Mouse (Mus musculus): ENCODE measurements around the gene Ammecr1.

The Ammecr1 gene

DNA sequence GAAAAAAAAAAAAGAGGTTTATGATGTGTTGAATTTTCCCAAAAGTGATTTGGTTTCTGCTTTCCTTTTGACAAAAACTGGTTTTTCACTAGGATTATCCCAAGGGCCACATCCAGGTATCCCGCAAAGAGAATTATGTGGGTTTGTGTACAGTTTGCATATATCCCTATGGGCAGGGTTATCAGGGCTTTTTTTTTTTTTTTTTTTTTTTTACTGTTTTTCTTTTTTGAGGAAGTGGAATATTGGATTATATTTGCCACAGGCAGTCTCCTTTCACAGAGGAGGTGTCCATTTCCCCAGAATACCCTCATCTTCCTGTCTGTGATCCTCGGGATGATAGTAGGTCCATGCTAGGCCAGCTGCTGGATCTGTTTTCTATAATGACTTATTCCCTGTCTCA, 137.3 kb downstream of the Ammecr1 start:
- DNase-seq (ENCODE audit: low read depth, low spot score) = no peak

DNA sequence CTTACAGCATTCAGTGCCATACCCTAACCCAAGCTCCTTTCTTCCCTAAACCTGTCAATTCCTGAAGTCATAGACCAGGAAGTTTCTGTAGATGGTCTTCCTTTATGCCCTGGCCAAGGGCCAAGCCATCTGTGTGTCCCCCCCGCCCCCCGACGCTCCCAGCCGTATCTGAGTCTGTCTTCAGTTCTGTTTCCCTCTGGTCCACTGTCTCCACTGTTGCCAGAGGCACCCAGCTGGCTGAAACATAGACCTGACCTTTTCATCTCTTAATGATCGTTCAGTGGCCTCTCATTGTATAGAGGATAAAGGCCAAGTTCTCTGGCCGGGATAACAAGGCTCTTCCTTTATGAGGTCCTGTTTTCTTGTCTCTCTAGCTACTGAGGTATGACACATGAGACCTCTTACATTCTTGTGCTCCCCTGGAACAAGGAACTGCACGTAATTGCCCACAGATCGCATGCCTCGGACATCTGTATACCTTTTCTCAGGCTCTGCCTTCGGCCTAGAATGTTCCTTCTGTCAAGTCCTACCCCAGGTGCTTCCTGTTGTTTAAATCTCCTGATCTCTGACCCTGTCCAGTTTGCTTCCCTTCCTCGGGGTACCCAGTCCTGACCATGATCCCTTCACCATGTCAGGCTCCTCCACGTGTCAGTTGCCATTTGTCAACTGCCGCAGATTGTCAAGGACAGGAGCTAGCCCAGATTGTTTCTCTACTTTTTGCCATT, 138.2 kb downstream of the Ammecr1 start:
- DNase-seq (ENCODE audit: low read depth, low spot score) = no peak

DNA sequence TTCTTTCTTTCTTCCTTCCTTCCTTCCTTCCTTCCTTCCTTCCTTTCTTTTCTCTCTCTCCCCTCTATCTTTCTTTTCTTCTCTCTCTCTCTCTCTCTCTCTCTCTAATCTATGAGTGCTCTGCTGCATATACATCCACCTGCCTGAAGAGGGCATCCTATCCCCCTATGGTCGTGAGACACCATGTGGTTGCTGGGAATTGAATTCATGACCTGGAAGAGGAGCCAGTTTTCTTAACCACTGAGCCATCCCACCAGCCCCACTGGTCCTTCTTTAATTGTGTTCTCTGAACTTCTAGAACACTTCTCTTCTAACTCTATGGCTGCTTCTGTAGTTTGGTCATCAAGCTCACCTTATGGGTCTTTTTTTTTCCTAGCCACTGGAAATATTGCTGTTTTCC, 138.9 kb downstream of the Ammecr1 start:
- no peak for DNase-seq (ENCODE audit: low read depth, low spot score)

DNA sequence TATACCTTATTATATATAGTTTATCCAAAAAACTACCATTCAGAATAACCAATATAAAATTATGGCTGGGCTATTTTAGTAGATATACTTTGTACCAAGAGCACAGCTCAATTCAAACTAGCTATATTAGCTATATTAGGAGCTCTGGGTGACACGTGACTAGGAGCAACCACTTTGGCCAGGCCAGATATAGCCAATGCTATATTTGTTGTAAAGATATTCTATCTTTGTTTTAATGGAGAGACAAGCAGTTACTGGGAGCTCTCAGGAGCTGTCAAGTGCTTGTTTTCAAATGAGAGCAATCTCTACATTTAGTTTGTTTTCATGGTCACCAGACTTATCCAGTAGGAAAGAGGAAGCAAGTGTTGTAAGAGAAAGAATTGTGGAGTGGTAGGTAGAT, 141.2 kb downstream of the Ammecr1 start:
- no peak for DNase-seq (ENCODE audit: low read depth, low spot score)

DNA sequence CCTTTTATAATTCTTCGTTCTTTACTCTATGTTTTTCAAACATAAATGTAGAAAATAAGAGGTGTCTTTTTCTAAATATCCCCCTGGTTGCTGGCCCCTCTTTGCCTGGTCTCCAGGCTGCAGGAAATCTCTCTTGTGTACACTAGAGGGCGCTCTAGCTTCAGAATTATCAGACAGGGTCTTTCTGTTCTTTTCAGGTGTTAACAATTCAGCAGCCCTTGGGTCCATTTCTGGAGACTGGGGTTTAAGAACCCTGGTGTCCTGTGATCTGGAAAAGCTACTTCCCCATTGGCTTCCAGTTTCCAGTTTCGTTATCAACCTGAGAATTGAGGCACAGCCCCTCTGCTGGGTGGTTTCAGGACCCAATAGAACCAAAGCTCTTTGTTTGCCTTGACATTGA, 144.7 kb downstream of the Ammecr1 start:
- no peak for DNase-seq (ENCODE audit: low read depth, low spot score)

DNA sequence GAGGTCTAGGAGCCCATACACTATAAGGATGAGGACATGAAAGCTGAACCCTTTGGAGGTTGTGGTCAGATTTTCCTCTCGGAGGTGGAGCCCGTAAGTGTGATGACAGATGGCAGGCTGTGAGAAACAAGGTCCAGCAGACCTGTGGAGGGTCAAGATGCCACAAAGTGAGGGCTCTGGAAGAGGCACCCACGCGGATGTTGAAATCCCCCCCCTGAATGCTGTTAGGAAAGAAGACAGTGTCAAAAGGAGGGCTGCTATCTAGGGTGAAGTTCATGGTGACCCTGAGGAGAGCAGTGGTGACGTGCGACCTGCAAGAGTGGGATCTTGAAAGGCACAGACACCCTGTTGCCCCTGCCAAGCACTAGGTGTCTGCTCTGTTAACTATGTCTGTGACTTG, 145.3 kb downstream of the Ammecr1 start:
- no peak for DNase-seq (ENCODE audit: low read depth, low spot score)

DNA sequence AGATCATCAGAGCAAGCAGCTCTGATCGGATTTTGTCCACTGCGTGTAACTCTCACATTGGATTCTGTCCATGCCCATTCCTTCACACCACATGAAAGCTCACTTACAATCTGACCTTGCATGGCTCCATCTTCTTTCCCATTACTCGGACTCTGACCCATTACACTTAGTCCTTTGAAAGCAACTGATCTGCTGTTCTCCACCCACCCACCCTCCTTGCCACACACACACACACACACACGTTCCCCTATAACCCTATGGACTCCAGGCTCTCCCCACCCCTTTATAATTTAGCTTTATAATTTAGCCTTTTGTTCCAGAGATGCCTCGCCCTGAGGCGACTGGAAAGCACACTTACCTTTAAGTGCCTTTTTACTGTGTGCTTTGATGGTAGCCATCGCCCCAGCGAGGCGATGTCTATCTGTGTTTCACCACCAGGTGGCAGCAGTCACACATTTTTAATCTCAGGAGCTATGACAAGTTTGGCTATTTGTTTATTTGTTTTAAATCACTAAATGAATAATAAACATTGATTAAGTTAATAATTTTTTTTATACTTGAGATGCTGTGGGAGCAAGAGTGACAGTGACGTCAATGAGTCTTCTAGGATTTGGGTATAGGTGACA, 148.4 kb downstream of the Ammecr1 start:
- DNase-seq (ENCODE audit: low read depth, low spot score) = no peak

DNA sequence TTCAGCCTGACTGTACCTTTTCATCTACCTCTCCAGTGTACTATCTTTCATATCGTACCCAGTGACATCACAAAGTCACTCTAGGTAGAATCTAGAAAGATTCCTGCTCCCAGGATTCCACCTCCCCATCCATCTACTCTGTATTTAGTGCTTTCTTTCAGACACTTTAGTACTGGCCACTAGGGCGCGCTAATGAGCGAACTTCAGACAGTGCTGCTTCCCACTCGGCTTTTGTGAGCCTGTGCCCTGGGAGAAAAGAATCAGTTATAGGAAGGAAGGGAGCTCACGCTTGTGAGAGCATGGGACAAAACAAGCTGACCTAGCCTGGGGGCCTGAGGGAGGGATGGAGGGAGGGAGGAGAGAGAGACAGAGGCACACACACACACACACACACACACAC, 153.4 kb downstream of the Ammecr1 start:
- DNase-seq (ENCODE audit: low read depth, low spot score) = no peak

DNA sequence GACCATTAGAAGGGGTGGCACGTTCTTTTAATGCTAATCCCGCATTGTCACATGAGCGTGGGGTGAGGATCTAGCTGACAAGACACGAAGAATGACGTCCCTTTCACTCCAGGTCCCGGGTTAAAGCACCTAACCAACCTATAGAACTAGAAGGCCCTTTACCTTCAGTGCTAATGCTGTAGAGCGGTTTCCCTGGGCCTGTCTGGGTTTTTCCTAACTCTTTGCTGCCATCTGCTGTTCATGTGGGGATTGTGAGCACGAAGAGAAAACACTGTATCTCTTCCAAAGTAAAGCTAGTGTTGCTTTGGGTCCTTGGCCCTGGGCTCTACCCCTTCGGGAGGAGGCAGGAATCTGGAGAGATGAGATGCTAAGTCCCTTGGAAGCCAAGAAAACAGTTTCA, 158.1 kb downstream of the Ammecr1 start:
- no peak for DNase-seq (ENCODE audit: low read depth, low spot score)

DNA sequence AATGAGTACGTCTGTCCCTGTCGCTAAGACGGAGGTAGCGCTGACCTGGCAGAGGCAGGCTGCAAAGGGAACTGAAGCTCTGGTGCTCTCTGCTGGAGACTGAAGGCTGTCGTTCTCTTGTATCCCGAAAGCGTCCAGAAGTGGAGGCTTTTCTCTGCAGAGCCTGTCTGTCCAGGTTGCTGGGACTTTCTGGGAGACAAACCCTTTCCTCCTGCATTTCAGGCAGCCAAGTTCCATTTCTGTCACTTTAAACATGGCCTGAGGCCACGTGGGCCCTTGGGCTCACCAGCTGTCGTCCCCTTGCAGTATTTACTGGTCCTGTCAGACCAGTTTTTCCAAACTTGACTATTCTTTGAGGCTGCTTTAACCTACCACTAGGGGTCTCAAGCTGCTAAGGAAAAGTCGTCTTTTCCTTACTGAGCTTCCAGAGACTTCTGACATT, 159.9 kb downstream of the Ammecr1 start:
- no peak for DNase-seq (ENCODE audit: low read depth, low spot score)

DNA sequence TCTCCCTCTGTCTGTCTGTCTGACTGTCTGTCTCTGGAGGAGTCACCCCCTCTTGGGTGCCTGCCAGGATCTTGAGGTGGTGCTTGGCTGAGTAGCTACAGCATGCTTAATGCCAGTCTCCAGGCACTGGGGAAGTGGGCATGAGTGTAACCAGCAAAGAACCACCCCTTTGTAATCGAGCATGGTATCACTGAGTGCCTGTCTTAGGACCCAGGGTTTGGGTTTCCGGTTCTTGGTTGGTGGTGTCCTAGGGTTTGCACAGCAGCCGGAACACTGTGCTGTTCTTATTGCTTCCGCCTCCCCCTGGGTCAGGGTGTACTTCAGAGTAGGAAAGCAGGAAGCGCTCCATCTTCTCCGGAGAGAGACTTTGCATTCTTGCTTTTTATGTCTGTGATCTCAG, 160.4 kb downstream of the Ammecr1 start:
- DNase-seq (ENCODE audit: low read depth, low spot score) = no peak

DNA sequence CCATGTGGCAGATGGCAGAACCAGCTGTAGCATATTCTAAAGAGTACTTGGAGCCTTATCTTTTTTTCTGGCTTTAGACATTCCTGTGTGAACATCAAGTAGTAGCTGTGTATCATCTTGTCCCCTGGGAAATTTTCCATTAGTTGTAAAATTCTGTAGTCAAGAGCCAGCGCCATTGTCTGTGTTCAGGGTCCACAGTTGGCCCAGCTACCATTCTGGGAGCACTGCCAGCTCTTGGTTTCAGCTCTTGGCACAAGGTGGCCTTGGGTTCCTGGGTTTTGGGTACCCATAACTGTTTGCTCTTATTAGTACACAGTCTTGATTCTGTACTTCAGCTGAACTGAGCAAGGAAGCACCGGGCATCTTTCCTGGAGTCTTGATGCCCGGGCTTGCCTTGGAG, 161.9 kb downstream of the Ammecr1 start:
- DNase-seq (ENCODE audit: low read depth, low spot score) = no peak
